Mouse (Mus musculus) liver, postnatal 0 days (tissue): Measurements from ENCODE around the gene St3gal5.

Experiments
- CTCF ChIP-seq: sonication (generic); IDR thresholded peaks from 2 replicates; pipeline ENCODE4 v1.5.1; 2016; ENCODE audit warnings: antibody characterized with exemption, low read depth
- EP300 ChIP-seq: IDR thresholded peaks from 2 replicates; pipeline ENCODE4 v1.6.1; 2016; ENCODE audit warnings: antibody characterized with exemption, low read depth, mild to moderate bottlenecking

DNA sequence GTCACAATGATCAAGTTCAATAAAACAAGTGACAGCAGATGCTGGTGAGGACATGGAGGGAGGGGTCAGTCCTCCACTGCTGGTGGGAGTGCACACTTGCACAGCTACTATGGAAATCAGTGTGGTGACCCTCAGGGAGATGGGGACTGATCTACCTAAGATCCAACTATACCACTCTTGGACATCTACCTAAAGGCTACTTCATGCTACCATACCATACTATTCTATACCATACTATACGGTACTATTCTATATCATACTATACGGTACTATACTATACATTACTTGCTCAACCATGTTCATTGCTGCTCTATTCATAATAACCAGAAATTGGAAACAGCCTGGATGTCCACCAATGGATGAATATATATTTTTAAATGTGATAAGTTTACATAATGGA lies 68.5 kb downstream of the St3gal5 start:
- TF ChIP-seq EP300: no peak
- no peak for TF ChIP-seq CTCF
